Mouse (Mus musculus) lung, adult 2 months (tissue): ENCODE measurements at regions not wholly inside any gene's neighbourhood (a gene's known extent, or its start where the extent isn't known, plus 50 kb on each side); places are given as distances from the start of the nearest gene placed in this dataset.
A peak's percentile ranks its signal among the peaks of the same experiment; 100 is the strongest.

Source experiments
- CTCF ChIP-seq: fragments of 200-500 bp; IDR thresholded peaks from 2 replicates; pipeline ENCODE4 v1.5.1; 2011; ENCODE audit warnings: mild to moderate bottlenecking, low read length, control low read depth; ENCODE audit not compliant: insufficient read depth
- POLR2A ChIP-seq: fragments of 200-500 bp; IDR thresholded peaks from 2 replicates; pipeline ENCODE4 v1.6.1; 2011; ENCODE audit warnings: low read depth, mild to moderate bottlenecking, control low read depth, low read length, borderline replicate concordance; ENCODE audit errors: extremely low read depth

- TF ChIP-seq CTCF (peak; percentile 99), POLR2A (no peak)
Observed at GRCm38 (mm10) chr15:36708471-36708870, 299.1 kb downstream of the Zfp706 start.
